Mouse (Mus musculus) neural tube, embryonic 11.5 days (tissue): ENCODE results near the gene Ctbp2. TPM values are rescaled to one million over a fixed set of nuclear protein-coding genes. Genes with fewer than 3 reads are reported as not detected.

Experiments used
- ATAC-seq: fragments of 200-750 bp; cut with Nextera tagmentation; 2 replicates; pipeline ENCODE4 v1.8.0; 2017; ENCODE audit warnings: moderate number of reproducible peaks, mild to moderate bottlenecking, moderate TSS enrichment, moderate library complexity; ENCODE audit not compliant: insufficient read depth, low FRiP score, low TSS enrichment
- DNase-seq: peaks from one replicate; pipeline ENCODE4 v3.0.0-alpha.2; 2015; ENCODE audit warnings: low spot score
- H3K27ac ChIP-seq: fragments of 300-500 bp; sonication (generic); 2 replicates; pipeline ENCODE4 v1.5.1; 2014; ENCODE audit warnings: low read depth, mild to moderate bottlenecking, low read length
- H3K27me3 ChIP-seq: fragments of 300-500 bp; sonication (generic); 2 replicates; pipeline ENCODE4 v1.6.1; 2014; ENCODE audit warnings: mild to moderate bottlenecking, low read length, mixed read lengths; ENCODE audit not compliant: control insufficient read depth, insufficient read depth
- H3K36me3 ChIP-seq: fragments of 300-500 bp; sonication (generic); 2 replicates; pipeline ENCODE4 v1.6.1; 2014; ENCODE audit warnings: mild to moderate bottlenecking, low read length, moderate library complexity, mixed read lengths; ENCODE audit not compliant: control insufficient read depth, insufficient read depth
- H3K4me1 ChIP-seq: fragments of 300-500 bp; sonication (generic); 2 replicates; pipeline ENCODE4 v1.6.1; 2014; ENCODE audit warnings: low read length, mixed read lengths; ENCODE audit not compliant: control insufficient read depth, insufficient read depth
- H3K4me2 ChIP-seq: fragments of 300-500 bp; sonication (generic); 2 replicates; pipeline ENCODE4 v1.6.1; 2014; ENCODE audit warnings: low read depth, mild to moderate bottlenecking, moderate library complexity
- H3K4me3 ChIP-seq: fragments of 300-500 bp; sonication (generic); 2 replicates; pipeline ENCODE4 v1.5.1; 2014; ENCODE audit warnings: low read depth, low read length
- H3K9ac ChIP-seq: fragments of 300-500 bp; sonication (generic); 2 replicates; pipeline ENCODE4 v1.6.1; 2014; ENCODE audit warnings: mild to moderate bottlenecking, low read length
- H3K9me3 ChIP-seq: fragments of 300-500 bp; sonication (generic); 2 replicates; pipeline ENCODE4 v1.6.1; 2016; ENCODE audit warnings: low read length; ENCODE audit not compliant: control insufficient read depth
- WGBS: fragments of 180-500 bp; shearing (Covaris S2); extraction: QIAGEN DNeasy Blood & Tissue Kit; methylation state at CpG from one replicate; pipeline ENCODE4 v1.1.7; 2014; 5-methylcytosine and 5-hydroxymethylcytosine counted together
- polyA plus RNA-seq: library from polyadenylated mRNA; unstranded; fragments of >200 nt; fragmentation: Nextera tagmentation; extraction: Ambion mirVana; gene quantifications from 2 replicates; pipeline ENCODE4 v1.2.1, GENCODE M21; 2014

The Ctbp2 gene
- polyA plus RNA-seq, 1 experiment from 2014 or later, result 167 TPM

- H3K4me2 ChIP-seq, result no peak overlapping the region
- H3K4me1 ChIP-seq, result peaks cover 15% of the 10 kb centered on the region
- H3K27ac ChIP-seq, result no peak overlapping the region
- no peak overlapping the region for H3K9ac ChIP-seq
- no peak for ATAC-seq
- H3K4me3 ChIP-seq, result no peak overlapping the region
- H3K36me3 ChIP-seq, result no peaks in the 10 kb centered on the region
- no peak for DNase-seq
- WGBS, result 82% methylated on average over 7 of the region's 7 CpGs
- no peaks in the 10 kb centered on the region for H3K27me3 ChIP-seq
- no peaks in the 10 kb centered on the region for H3K9me3 ChIP-seq
Measured at GRCm38 (mm10) chr7:133018961-133019360, 105.2 kb downstream of the Ctbp2 start.

- H3K9me3 ChIP-seq, result no peaks in the 10 kb centered on the region
- H3K27ac ChIP-seq, result no peak overlapping the region
- no peak overlapping the region for H3K4me2 ChIP-seq
- H3K36me3 ChIP-seq, result no peaks in the 10 kb centered on the region
- WGBS, result 64% methylated on average over 7 of the region's 7 CpGs
- DNase-seq (no peak), ATAC-seq (no peak)
- no peaks in the 10 kb centered on the region for H3K27me3 ChIP-seq
- H3K4me3 ChIP-seq, result no peak overlapping the region
- H3K9ac ChIP-seq, result no peak overlapping the region
- H3K4me1 ChIP-seq, result peaks cover 15% of the 10 kb centered on the region
Measured at GRCm38 (mm10) chr7:133015416-133016070, 108.6 kb downstream of the Ctbp2 start.

GRCm38 (mm10) chr7:133014631-133015030, 109.5 kb downstream of the Ctbp2 start:
- peaks cover 9% of the 10 kb centered on the region for H3K4me1 ChIP-seq
- H3K4me3 ChIP-seq, result no peak overlapping the region
- no peaks in the 10 kb centered on the region for H3K36me3 ChIP-seq
- 94% methylated on average over 14 of the region's 14 CpGs for WGBS
- no peak overlapping the region for H3K27ac ChIP-seq
- H3K27me3 ChIP-seq, result no peaks in the 10 kb centered on the region
- no peaks in the 10 kb centered on the region for H3K9me3 ChIP-seq
- ATAC-seq, result no peak
- DNase-seq, result no peak
- H3K9ac ChIP-seq, result no peak overlapping the region
- H3K4me2 ChIP-seq, result no peak overlapping the region

GRCm38 (mm10) chr7:133013923-133014322, 110.2 kb downstream of the Ctbp2 start:
- H3K27me3 ChIP-seq, result no peaks in the 10 kb centered on the region
- H3K9ac ChIP-seq, result no peak overlapping the region
- H3K4me2 ChIP-seq, result no peak overlapping the region
- peaks cover 9% of the 10 kb centered on the region for H3K4me1 ChIP-seq
- WGBS, result 89% methylated on average over 10 of the region's 10 CpGs
- H3K9me3 ChIP-seq, result no peaks in the 10 kb centered on the region
- H3K36me3 ChIP-seq, result no peaks in the 10 kb centered on the region
- no peak overlapping the region for H3K4me3 ChIP-seq
- DNase-seq (no peak), ATAC-seq (no peak)
- no peak overlapping the region for H3K27ac ChIP-seq

GRCm38 (mm10) chr7:133012637-133013366, 111.4 kb downstream of the Ctbp2 start:
- Histone ChIP-seq H3K9me3 (no peaks in the 10 kb centered on the region), H3K27ac (no peak overlapping the region), H3K4me3 (no peak overlapping the region), H3K9ac (no peak overlapping the region), H3K36me3 (no peaks in the 10 kb centered on the region), H3K4me1 (peaks cover 11% of the 10 kb centered on the region), H3K27me3 (no peaks in the 10 kb centered on the region), H3K4me2 (no peak overlapping the region)
- DNase-seq, result no peak
- ATAC-seq, result no peak
- WGBS, result 83% methylated on average over 14 of the region's 14 CpGs

GRCm38 (mm10) chr7:133011611-133012010, 112.5 kb downstream of the Ctbp2 start:
- H3K4me3 ChIP-seq, result no peak overlapping the region
- no peak for DNase-seq
- no peaks in the 10 kb centered on the region for H3K27me3 ChIP-seq
- peaks cover 11% of the 10 kb centered on the region for H3K4me1 ChIP-seq
- 77% methylated on average over 4 of the region's 4 CpGs for WGBS
- no peak overlapping the region for H3K9ac ChIP-seq
- H3K27ac ChIP-seq, result no peak overlapping the region
- no peak for ATAC-seq
- H3K9me3 ChIP-seq, result no peaks in the 10 kb centered on the region
- H3K36me3 ChIP-seq, result no peaks in the 10 kb centered on the region
- no peak overlapping the region for H3K4me2 ChIP-seq

- Histone ChIP-seq H3K27ac (no peak overlapping the region; the same call in 1 of the 2 replicates), H3K27me3 (no peaks in the 10 kb centered on the region), H3K4me3 (no peak overlapping the region), H3K36me3 (no peaks in the 10 kb centered on the region), H3K9me3 (no peaks in the 10 kb centered on the region), H3K9ac (no peak overlapping the region), H3K4me2 (no peak overlapping the region), H3K4me1 (peaks cover 11% of the 10 kb centered on the region)
- 68% methylated on average over 5 of the region's 5 CpGs for WGBS
- ATAC-seq, result no peak
- DNase-seq, result no peak
Measured at GRCm38 (mm10) chr7:133011191-133011590, 113.0 kb downstream of the Ctbp2 start.

- Histone ChIP-seq H3K9ac (no peak overlapping the region), H3K9me3 (no peaks in the 10 kb centered on the region), H3K36me3 (no peaks in the 10 kb centered on the region), H3K4me1 (peaks cover 7% of the 10 kb centered on the region), H3K27me3 (no peaks in the 10 kb centered on the region), H3K4me2 (no peak overlapping the region), H3K4me3 (no peak overlapping the region), H3K27ac (no peak overlapping the region)
- 94% methylated on average over 3 of the region's 3 CpGs for WGBS
- ATAC-seq (no peak), DNase-seq (no peak)
Measured at GRCm38 (mm10) chr7:133010477-133010876, 113.7 kb downstream of the Ctbp2 start.

- ATAC-seq, result no peak
- DNase-seq, result no peak
- no peak overlapping the region for H3K9ac ChIP-seq
- WGBS, result 84% methylated on average over 8 of the region's 8 CpGs
- no peak overlapping the region for H3K4me2 ChIP-seq
- no peak overlapping the region for H3K4me3 ChIP-seq
- H3K27ac ChIP-seq, result no peak overlapping the region
- H3K36me3 ChIP-seq, result 0 out of 2 replicates have a peak, but pooled peaks cover 2% of the 10 kb centered on the region
- H3K4me1 ChIP-seq, result peaks cover 2% of the 10 kb centered on the region; the same call in 1 of the 2 replicates
- H3K9me3 ChIP-seq, result no peaks in the 10 kb centered on the region
- no peaks in the 10 kb centered on the region for H3K27me3 ChIP-seq
Measured at GRCm38 (mm10) chr7:133009676-133010075, 114.5 kb downstream of the Ctbp2 start.
